Mouse (Mus musculus) megakaryocyte, embryonic 14.5 days (primary cell): ENCODE measurements around the gene Ppp1r35. TPM values are rescaled to one million over a fixed set of nuclear protein-coding genes. Genes with fewer than 3 reads are reported as not detected.

Experiments used
- H3K27me3 ChIP-seq: replicated peaks from 2 replicates; pipeline ENCODE3; 2012; ENCODE audit warnings: inconsistent platforms
- H3K36me3 ChIP-seq: replicated peaks from 2 replicates; pipeline ENCODE3; 2012; ENCODE audit warnings: low read length, inconsistent platforms, mixed read lengths
- H3K4me1 ChIP-seq: 2 replicates; pipeline ENCODE4 v1.6.1; 2012; ENCODE audit warnings: inconsistent platforms
- H3K4me3 ChIP-seq: replicated peaks from 2 replicates; pipeline ENCODE3; 2012; ENCODE audit warnings: moderate library complexity, mild to moderate bottlenecking, inconsistent platforms
- H3K9me3 ChIP-seq: 2 replicates; pipeline ENCODE4 v1.6.1; 2012; ENCODE audit warnings: inconsistent platforms
- FLI1 ChIP-seq: IDR thresholded peaks from 2 replicates; pipeline ENCODE4 v1.6.1; 2012; ENCODE audit warnings: low read length, inconsistent platforms, mixed read lengths
- GATA1 ChIP-seq: IDR thresholded peaks from 3 replicates; pipeline ENCODE4 v1.6.1; 2012; ENCODE audit warnings: mixed read lengths, low read length, inconsistent platforms, borderline replicate concordance
- polyA plus RNA-seq: library from polyadenylated mRNA; stranded (reverse); fragments of >175 nt; gene quantifications from 2 replicates; pipeline ENCODE4 v1.2.3, GENCODE M21; 2012; ENCODE audit warnings: low replicate concordance; ENCODE audit not compliant: insufficient read depth

Gene Ppp1r35
- polyA plus RNA-seq, 1 experiment: 104 TPM

DNA sequence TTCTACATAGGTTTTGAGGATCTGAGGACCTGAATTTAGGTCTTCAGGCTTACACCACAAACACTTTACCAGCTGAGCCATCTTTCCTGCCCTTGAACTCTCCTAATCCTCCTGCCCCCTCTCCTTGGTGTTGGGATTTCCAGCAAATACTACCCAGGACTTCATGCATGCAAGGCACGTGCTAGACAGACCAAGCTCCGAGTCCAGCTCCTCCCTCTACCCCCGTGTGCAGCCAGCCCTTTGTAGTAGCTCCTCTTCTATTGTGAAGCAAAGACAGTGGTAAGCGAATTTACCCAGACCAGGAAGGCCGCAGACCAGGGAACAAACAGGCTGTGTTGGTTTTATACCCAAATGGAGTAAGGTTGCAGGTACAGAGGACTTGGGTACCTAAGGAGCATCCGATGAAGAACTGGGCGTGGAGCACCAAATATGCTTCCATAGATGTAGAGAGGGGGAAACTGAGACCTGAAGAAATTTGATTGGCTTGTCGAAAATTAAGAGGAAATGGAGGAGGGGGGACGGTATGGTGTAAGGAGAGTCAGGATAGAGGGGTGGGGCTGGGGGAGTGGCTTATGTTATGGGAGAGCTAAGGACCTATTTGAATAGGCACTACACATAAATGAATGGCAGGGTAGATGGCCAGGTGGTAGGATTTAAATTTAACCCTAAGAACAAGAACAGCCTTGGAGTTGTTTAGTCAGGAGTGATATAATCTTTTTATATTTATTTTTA is 13.9 kb upstream of the Ppp1r35 start:
- no peaks in the 10 kb centered on the region for H3K27me3 ChIP-seq
- H3K4me3 ChIP-seq: no peak overlapping the region
- peaks cover 5% of the 10 kb centered on the region; the same call in 1 of the 2 replicates for H3K9me3 ChIP-seq
- peaks cover 20% of the 10 kb centered on the region for H3K4me1 ChIP-seq
- H3K36me3 ChIP-seq: peaks cover 67% of the 10 kb centered on the region
- TF ChIP-seq GATA1 (no peak), FLI1 (no peak)

DNA sequence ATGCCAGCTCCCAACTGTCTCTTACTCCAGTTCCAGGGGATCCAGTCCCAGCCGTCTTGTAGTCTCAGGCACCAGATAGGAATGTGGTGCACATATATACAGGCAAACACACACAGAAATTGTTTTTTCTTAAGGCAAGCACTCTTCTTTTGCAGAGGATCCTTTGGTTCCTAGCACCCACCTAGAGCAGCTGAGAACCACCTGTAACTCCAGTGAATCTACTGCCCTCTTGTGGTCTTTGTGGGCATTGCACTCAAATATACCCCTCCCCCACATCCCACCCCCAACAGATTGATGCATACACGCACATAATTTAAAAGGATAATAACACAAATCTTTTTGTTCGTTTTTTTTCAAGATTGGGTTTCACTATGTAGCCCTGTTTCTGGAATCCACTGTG is 12.4 kb upstream of the Ppp1r35 start:
- Histone ChIP-seq H3K4me1 (peaks cover 10% of the 10 kb centered on the region), H3K4me3 (no peak overlapping the region), H3K27me3 (no peaks in the 10 kb centered on the region), H3K9me3 (peaks cover 5% of the 10 kb centered on the region; the same call in 1 of the 2 replicates), H3K36me3 (peaks cover 52% of the 10 kb centered on the region)
- TF ChIP-seq GATA1 (no peak), FLI1 (no peak)

DNA sequence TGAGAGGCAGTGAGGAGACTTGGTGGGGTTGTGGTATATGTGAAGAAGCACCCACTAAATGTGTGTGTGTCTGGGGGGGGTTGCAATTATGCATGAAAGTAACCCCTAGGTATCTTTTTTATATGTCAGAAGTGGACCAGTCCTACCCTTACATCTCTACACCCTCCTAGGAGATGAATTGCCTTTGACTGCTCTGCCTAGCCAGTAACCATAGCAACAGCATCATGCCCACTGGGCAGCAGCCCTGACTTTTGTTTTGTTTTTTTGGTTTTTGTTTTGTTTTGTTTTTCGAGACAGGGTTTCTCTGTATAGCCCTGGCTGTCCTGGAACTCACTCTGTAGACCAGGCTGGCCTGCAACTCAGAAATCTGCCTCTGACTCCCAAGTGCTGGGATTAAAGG is 10.2 kb upstream of the Ppp1r35 start:
- Histone ChIP-seq H3K4me3 (no peak overlapping the region), H3K9me3 (peaks cover 5% of the 10 kb centered on the region; the same call in 1 of the 2 replicates), H3K4me1 (peaks cover 10% of the 10 kb centered on the region), H3K36me3 (peaks cover 37% of the 10 kb centered on the region), H3K27me3 (no peaks in the 10 kb centered on the region)
- TF ChIP-seq GATA1 (no peak), FLI1 (no peak)

DNA sequence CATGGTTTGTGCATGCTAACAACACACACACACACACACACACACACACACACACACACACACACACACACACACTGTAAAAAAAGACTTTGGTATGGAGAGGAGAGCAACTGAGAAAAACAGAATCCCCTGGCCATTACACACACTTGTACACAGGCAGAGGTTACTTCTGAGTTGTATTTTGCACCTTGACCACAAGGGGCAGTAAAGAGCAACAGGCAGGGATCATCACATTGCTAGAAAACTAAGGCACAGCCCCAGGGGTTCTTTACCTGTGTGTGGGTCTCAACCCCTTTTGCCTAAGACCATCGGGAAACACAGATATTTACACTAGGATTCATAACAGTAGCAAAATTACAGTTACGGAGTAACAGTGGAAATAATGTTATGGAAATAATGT is 7.9 kb upstream of the Ppp1r35 start:
- TF ChIP-seq FLI1: no peak
- TF ChIP-seq GATA1: no peak
- H3K9me3 ChIP-seq: peaks cover 4% of the 10 kb centered on the region; the same call in 1 of the 2 replicates
- peaks cover 23% of the 10 kb centered on the region for H3K36me3 ChIP-seq
- no peaks in the 10 kb centered on the region for H3K27me3 ChIP-seq
- peaks cover 11% of the 10 kb centered on the region for H3K4me1 ChIP-seq
- H3K4me3 ChIP-seq: no peak overlapping the region

DNA sequence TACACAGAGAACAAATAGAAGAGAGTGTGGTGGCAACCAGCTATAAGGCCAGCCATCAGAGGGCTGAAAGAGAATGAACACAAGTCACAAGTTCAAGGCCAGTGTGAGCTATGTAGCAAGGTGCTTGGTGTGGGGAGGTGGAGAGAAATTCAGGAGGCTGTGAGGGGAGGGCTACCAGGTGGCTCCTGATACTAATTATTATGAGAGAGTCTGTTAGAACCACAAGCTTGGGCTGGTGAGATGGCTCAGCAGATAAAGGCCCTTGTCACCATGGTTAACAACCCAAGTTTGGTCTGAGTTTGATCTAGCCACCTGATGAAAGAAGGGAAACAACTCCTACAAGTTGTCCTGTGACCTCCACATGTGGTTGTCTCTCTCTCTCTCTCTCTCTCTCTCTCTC is 5.9 kb upstream of the Ppp1r35 start:
- TF ChIP-seq GATA1 (no peak), FLI1 (no peak)
- H3K9me3 ChIP-seq: no peaks in the 10 kb centered on the region
- no peak overlapping the region for H3K4me3 ChIP-seq
- H3K36me3 ChIP-seq: peaks cover 11% of the 10 kb centered on the region
- peaks cover 22% of the 10 kb centered on the region for H3K4me1 ChIP-seq
- no peaks in the 10 kb centered on the region for H3K27me3 ChIP-seq

DNA sequence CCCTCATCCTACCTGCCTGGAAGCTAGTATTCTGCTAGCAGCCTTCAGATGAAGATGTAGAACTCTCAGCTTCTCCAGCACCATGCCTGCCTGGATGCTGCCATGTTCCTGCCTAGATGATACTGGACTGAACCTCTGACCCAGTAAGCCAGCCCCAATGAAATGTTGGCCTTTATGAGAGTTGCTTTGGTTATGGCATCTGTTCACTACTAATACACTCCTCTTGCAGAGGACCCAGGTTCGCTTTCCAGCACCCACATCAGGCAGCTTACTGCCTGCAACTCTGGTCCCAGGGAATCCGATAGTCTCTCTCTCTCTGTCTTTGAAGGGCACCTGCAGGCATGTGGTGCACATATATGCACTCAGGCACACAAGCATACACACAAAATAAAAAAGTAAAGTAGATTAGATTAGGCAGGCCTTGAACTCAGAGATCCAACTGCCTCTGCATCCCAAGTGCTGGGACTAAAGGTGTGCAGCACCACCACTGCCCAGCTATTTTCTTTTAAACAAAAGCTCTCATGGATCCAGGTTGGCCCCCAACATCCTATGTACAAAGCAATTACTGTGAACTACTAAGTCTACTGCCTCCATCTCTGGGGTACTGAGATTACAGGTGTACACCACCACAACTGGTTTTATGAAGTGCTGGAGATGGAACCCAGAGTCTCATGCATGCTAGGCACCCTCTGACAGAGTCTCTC is 2.9 kb upstream of the Ppp1r35 start:
- H3K9me3 ChIP-seq: no peaks in the 10 kb centered on the region
- H3K4me3 ChIP-seq: no peak overlapping the region
- peaks cover 13% of the 10 kb centered on the region for H3K36me3 ChIP-seq
- TF ChIP-seq GATA1: no peak
- TF ChIP-seq FLI1: no peak
- no peaks in the 10 kb centered on the region for H3K27me3 ChIP-seq
- H3K4me1 ChIP-seq: peaks cover 41% of the 10 kb centered on the region

DNA sequence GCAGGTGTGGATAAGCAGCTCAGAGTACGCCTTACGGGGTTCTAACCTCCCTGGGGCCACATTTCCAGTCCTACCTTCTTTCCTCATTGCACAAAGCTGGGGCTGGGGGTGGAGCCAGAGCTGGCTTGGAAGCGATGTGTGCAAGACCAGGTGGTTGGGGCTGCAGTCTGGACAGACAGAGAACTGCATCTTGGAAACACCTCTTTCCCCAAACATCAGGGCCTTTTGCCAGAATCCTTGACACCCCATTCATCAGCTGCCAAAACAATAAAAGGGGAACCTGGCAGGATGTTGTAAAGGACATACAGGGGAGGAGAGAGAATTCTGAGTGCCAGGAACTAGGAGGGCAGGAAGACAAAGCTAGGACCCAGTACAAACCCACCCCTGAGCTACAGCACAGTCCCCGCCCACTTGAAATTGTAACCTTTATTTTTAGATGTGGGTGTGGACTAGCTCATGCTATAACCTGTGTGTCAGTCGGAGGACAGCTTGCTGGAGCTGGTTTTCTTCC is 2.2 kb upstream of the Ppp1r35 start:
- H3K9me3 ChIP-seq: no peaks in the 10 kb centered on the region
- H3K27me3 ChIP-seq: no peaks in the 10 kb centered on the region
- no peak overlapping the region for H3K4me3 ChIP-seq
- peaks cover 19% of the 10 kb centered on the region for H3K36me3 ChIP-seq
- H3K4me1 ChIP-seq: peaks cover 45% of the 10 kb centered on the region
- TF ChIP-seq FLI1: no peak
- no peak for TF ChIP-seq GATA1

DNA sequence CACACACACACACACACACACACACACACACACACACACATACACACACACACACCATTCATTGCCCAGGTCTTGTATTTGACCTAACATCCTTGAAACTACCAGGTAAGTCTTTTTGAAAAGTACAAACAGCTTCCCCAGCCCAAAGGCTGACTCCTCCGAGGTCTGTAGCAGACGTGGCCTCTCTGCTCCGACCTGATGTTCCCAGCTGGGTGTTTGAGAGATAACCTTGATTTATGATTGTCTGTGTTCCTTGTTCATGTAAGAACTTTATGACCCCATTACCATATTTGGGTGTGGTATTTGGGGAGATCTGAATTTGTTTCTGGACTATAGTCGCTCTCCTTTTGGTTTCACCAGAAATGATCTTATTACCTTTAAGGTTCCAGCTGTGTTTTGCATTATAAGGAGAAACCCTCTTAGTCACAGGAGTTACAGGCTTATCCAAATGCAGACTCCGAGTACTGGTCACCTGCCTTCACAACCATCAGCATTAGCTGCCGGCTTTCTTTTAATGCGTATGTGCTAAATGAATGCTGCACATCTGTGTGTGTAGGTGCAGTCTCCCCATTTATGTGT is 1.3 kb upstream of the Ppp1r35 start:
- Histone ChIP-seq H3K4me3 (peak overlapping the region; percentile 23), H3K9me3 (no peaks in the 10 kb centered on the region), H3K36me3 (peaks cover 27% of the 10 kb centered on the region), H3K4me1 (peaks cover 54% of the 10 kb centered on the region), H3K27me3 (no peaks in the 10 kb centered on the region)
- no peak for TF ChIP-seq FLI1
- TF ChIP-seq GATA1: no peak

DNA sequence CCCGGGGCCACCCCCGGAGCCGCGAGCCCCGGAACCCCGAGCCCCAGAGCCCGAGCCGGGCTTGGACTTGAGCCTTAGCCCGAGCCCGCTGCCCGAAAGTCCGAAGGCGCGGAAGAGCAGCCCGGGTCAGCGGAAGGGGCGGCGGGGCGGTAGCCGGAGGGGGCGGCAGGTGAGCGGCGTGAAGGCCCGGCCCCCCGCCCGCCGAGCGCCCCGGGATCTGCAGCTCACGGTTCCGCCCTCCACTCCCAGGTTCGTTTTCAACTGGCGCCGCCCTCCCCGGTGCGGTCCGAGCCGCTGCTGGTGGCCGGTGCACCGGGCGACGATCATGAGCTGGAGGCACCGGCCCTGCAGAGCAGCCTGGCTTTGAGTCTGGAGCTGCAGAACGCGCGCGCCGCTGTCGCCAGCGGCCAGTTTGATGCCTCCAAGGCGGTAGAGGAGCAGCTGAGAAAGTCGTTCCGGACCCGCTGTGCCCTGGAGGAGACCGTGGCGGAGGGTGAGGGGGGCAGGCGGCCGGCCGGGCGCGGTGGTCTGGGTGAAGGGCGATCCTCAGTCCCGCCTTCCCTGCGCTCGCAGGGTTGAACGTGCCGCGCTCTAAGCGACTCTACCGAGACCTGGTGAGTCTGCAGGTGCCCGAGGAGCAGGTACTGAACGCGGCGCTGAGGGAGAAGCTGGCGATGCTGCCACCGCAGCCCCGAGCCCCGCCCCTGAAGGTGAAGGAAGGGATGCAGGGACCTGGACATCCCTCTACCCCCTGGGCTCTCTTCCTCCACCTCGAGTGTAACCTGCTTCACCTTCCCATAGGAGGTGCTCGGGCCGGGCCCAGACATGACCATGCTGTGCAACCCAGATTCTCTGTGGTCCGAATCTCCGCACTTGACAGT is 644 bp downstream of the Ppp1r35 start:
- H3K4me3 ChIP-seq: peak overlapping the region; percentile 93
- H3K9me3 ChIP-seq: no peaks in the 10 kb centered on the region
- peaks cover 46% of the 10 kb centered on the region for H3K36me3 ChIP-seq
- H3K27me3 ChIP-seq: no peaks in the 10 kb centered on the region
- H3K4me1 ChIP-seq: peaks cover 73% of the 10 kb centered on the region
- TF ChIP-seq GATA1 (no peak), FLI1 (no peak)

DNA sequence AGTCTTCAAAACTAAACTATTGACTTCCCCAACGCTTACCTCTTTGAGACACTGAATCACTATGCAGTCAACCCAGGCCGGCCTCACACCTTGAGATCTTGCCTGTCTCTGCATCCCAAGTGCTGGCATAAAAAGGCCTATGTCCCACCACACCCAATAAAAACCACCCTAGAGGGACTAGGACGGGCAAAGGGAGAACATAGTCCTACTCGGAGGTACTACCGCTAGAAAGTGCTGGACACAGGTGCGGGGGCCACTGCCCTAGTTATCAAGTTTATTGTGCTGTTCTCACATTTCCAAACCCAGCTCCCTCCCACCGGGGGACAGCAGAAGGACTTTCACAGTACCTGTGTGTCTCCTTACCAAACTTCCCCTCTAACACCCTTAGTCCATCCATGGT is 3.0 kb downstream of the Ppp1r35 start:
- TF ChIP-seq GATA1 (no peak), FLI1 (no peak)
- no peak overlapping the region for H3K4me3 ChIP-seq
- H3K9me3 ChIP-seq: no peaks in the 10 kb centered on the region
- peaks cover 74% of the 10 kb centered on the region for H3K4me1 ChIP-seq
- no peaks in the 10 kb centered on the region for H3K27me3 ChIP-seq
- peaks cover 52% of the 10 kb centered on the region for H3K36me3 ChIP-seq
